Mouse (Mus musculus) adrenal gland, postnatal 10 days (tissue): ENCODE results near the gene Ccdc14. TPM values are rescaled to one million over a fixed set of nuclear protein-coding genes. Genes with fewer than 3 reads are reported as not detected.

ENCODE experiments used
- total RNA-seq, 2 experiments: library from RNA; stranded (reverse); gene quantifications; 2 replicates each; pipeline ENCODE4 v1.2.3; 2021

Ccdc14 gene
- total RNA-seq, 2 experiments from 2014 or later = 4.0 to 6.5 TPM

Other genes starting within 250 kb of the Ccdc14 start
- gene Kalrn, start 117.1 kb upstream of the Ccdc14 start, total RNA-seq = 10 to 100 TPM; 16.3 to 17.8 TPM
- not detected for gene Ropn1, start 40.7 kb upstream of the Ccdc14 start, total RNA-seq
- 10 to 100 TPM; 46.5 to 48.0 TPM for gene Mylk, start 54.6 kb downstream of the Ccdc14 start, total RNA-seq